Mouse (Mus musculus): Measurements from ENCODE around the gene Boll. TPM values are rescaled to one million over a fixed set of nuclear protein-coding genes. Genes with fewer than 3 reads are reported as not detected.
A peak's percentile ranks its signal among the peaks of the same experiment; 100 is the strongest.

The Boll gene
- polyA plus RNA-seq, 1 experiment from 2014 or later, result 0.42 TPM

DNA sequence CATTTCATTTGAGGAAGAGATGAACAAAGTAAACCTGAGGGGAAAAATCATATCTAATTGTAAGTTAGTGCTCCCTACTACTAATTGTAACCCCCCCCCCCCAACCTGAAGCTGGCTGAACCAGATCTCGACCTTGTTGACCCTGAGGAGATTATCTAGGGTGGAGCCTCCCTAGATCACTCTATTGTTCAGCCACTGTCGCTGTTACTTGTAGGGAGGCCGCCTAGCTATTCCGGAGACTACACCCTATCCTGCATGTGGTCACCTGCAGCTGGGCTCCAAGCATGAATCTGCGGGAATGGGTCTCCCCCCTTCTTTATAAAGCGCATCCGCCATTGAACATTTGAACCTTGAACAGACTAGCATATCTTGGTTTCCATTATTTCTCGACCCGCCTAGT, 84.2 kb downstream of the Boll start:
- ATAC-seq (ENCODE audit: low FRiP score) (no peak), DNase-seq (ENCODE audit: low spot score) (no peak)
- H3K4me3 ChIP-seq (ENCODE audit: low read depth, low read length), result no peak overlapping the region
- H3K4me2 ChIP-seq (replicated peaks; ENCODE audit: low read depth, low read length), result no peak overlapping the region
- H3K27ac ChIP-seq (ENCODE audit: low read depth, low read length), result no peak overlapping the region
- H3K27me3 ChIP-seq (ENCODE audit: control insufficient read depth, insufficient read depth, low read length), result no peaks in the 10 kb centered on the region
- no peak overlapping the region for H3K9ac ChIP-seq (ENCODE audit: low read depth, low read length)
- no peaks in the 10 kb centered on the region for H3K9me3 ChIP-seq (ENCODE audit: control insufficient read depth, low read length)
- H3K4me1 ChIP-seq (replicated peaks; ENCODE audit: control insufficient read depth, insufficient read depth, low read length), result no peaks in the 10 kb centered on the region
- 78% methylated on average over 9 of the region's 9 CpGs for WGBS
- no peaks in the 10 kb centered on the region for H3K36me3 ChIP-seq (ENCODE audit: control insufficient read depth, insufficient read depth, low read length)

DNA sequence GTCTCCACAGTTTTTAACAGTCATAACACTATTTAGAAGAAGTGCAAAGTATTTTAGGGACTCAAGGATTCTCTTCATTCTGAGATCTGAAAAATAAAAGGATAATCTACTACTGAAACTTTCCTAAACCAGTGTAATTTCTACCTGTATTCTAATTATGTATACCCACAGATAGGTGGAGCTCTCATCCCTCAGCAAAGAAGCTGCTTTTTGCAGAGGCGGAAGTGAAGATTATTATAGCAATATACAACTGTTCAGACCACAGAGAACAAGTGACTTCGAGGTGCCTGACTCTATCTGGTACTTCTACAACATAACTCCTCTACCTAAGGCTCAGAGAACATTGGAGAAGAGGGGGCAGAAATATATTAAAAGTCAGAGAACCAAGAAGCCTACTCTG, 97.8 kb downstream of the Boll start:
- Histone ChIP-seq H3K9ac (ENCODE audit: low read depth, low read length) (no peak overlapping the region), H3K9me3 (ENCODE audit: control insufficient read depth, low read length) (no peaks in the 10 kb centered on the region), H3K36me3 (ENCODE audit: control insufficient read depth, insufficient read depth, low read length) (no peaks in the 10 kb centered on the region), H3K27ac (ENCODE audit: low read depth, low read length) (no peak overlapping the region), H3K4me2 (replicated peaks; ENCODE audit: low read depth, low read length) (no peak overlapping the region), H3K4me3 (ENCODE audit: low read depth, low read length) (no peak overlapping the region), H3K4me1 (replicated peaks; ENCODE audit: control insufficient read depth, insufficient read depth, low read length) (no peaks in the 10 kb centered on the region), H3K27me3 (ENCODE audit: control insufficient read depth, insufficient read depth, low read length) (no peaks in the 10 kb centered on the region)
- ATAC-seq (ENCODE audit: low FRiP score) (no peak), DNase-seq (ENCODE audit: low spot score) (no peak)
- WGBS, result 82% methylated on average over 2 of the region's 2 CpGs

DNA sequence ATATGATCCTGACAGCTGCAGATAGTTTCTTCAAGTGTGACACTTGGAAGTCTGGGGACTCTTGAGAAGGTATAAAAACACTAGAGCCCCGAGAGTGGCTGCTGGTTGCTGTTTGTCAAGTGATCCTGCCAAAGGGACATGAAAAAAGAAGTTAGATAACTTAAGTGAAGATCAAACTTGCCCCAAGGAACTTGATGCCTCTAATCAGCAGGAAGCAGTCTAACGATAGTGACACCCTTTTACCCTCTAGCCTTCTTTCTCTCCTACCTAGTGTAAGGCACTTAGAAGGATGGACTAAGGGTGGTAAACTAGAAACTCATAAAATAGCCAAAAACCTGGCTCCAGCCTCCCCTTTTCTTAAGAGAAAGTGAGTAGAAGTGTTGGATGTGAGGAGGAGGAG, 98.9 kb downstream of the Boll start:
- DNase-seq (ENCODE audit: low spot score), result no peak
- no peaks in the 10 kb centered on the region for H3K9me3 ChIP-seq (ENCODE audit: control insufficient read depth, low read length)
- H3K27ac ChIP-seq (ENCODE audit: low read depth, low read length), result no peak overlapping the region
- H3K9ac ChIP-seq (ENCODE audit: low read depth, low read length), result no peak overlapping the region
- no peaks in the 10 kb centered on the region for H3K4me1 ChIP-seq (replicated peaks; ENCODE audit: control insufficient read depth, insufficient read depth, low read length)
- no peak for ATAC-seq (ENCODE audit: low FRiP score)
- H3K36me3 ChIP-seq (ENCODE audit: control insufficient read depth, insufficient read depth, low read length), result no peaks in the 10 kb centered on the region
- H3K4me2 ChIP-seq (replicated peaks; ENCODE audit: low read depth, low read length), result no peak overlapping the region
- no peaks in the 10 kb centered on the region for H3K27me3 ChIP-seq (ENCODE audit: control insufficient read depth, insufficient read depth, low read length)
- WGBS, result 61% methylated on average over 2 of the region's 2 CpGs
- no peak overlapping the region for H3K4me3 ChIP-seq (ENCODE audit: low read depth, low read length)

DNA sequence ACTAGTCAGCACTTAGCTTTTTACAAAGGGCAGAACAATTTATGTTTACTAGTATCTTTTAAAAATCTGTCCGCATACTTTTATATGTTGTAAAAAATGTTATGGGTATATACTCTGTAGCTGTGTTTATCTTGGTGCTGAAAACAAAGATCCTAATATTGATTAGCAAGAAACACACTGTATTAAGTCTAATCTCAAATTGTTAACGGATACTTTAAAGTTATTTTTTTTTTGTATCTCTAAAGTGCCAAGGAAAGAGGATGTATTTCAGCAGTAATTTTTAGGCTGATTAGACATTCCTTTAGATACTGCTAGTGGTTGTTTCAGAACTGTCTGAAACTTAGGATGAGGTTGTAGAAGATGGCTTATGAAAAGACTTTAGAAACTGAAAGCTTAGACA, 116.9 kb downstream of the Boll start:
- DNase-seq (ENCODE audit: low spot score) (no peak), ATAC-seq (ENCODE audit: low FRiP score) (no peak)
- 84% methylated on average over 2 of the region's 2 CpGs for WGBS
- Histone ChIP-seq H3K36me3 (ENCODE audit: control insufficient read depth, insufficient read depth, low read length) (no peaks in the 10 kb centered on the region), H3K27me3 (ENCODE audit: control insufficient read depth, insufficient read depth, low read length) (no peaks in the 10 kb centered on the region), H3K4me1 (replicated peaks; ENCODE audit: control insufficient read depth, insufficient read depth, low read length) (no peaks in the 10 kb centered on the region), H3K9ac (ENCODE audit: low read depth, low read length) (no peak overlapping the region), H3K4me2 (replicated peaks; ENCODE audit: low read depth, low read length) (no peak overlapping the region), H3K9me3 (ENCODE audit: control insufficient read depth, low read length) (no peaks in the 10 kb centered on the region), H3K4me3 (ENCODE audit: low read depth, low read length) (no peak overlapping the region), H3K27ac (ENCODE audit: low read depth, low read length) (no peak overlapping the region)

DNA sequence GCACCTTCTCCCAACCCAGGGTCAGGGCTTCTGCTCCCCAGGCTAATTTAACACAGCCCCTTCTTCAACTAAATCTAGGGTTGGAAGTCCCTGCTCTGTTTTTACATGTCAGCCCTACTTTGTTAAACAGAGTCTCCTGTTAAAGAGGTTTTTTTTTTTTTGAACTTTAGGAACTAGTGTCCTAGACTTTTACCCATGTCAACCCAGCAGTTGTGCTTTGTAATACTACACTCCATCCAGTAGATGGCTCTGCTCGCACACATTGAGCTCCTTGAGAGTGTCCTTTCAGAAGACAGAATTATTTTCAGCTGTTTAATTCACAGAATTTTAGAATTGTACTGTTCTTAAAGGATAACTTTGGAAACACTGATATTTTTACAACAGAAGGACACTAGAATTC, 124.0 kb downstream of the Boll start:
- Histone ChIP-seq H3K27ac (ENCODE audit: low read depth, low read length) (no peak overlapping the region), H3K9ac (ENCODE audit: low read depth, low read length) (no peak overlapping the region), H3K27me3 (ENCODE audit: control insufficient read depth, insufficient read depth, low read length) (no peaks in the 10 kb centered on the region), H3K36me3 (ENCODE audit: control insufficient read depth, insufficient read depth, low read length) (no peaks in the 10 kb centered on the region), H3K4me2 (replicated peaks; ENCODE audit: low read depth, low read length) (peak overlapping the region; percentile 86), H3K9me3 (ENCODE audit: control insufficient read depth, low read length) (no peaks in the 10 kb centered on the region), H3K4me1 (replicated peaks; ENCODE audit: control insufficient read depth, insufficient read depth, low read length) (peaks cover 5% of the 10 kb centered on the region), H3K4me3 (ENCODE audit: low read depth, low read length) (peak overlapping the region; percentile 85; the same call in 1 of the 2 replicates)
- 4% methylated on average over 1 of the region's 1 CpGs for WGBS
- peak; percentile 76 for DNase-seq (ENCODE audit: low spot score)
- no peak for ATAC-seq (ENCODE audit: low FRiP score)

DNA sequence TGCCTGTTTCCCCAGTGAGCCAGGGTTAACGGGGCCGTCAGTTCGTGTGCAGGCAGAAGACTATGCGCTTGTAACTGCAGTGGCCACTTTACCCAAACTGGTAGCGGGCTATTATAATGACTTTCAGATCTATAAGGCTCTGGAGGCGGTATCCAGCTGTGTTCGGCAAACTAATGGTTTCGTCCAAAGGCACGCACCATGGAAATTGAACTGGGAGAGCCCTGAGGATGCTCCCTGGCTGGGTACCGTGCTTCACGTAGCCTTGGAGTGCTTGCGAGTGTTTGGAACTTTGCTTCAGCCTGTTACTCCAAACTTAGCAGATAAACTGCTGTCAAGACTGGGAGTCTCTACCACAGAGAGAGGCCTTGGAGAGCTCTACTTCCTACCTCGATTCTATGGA, 124.8 kb downstream of the Boll start:
- Histone ChIP-seq H3K4me3 (ENCODE audit: low read depth, low read length) (peak overlapping the region; percentile 85), H3K27ac (ENCODE audit: low read depth, low read length) (no peak overlapping the region), H3K36me3 (ENCODE audit: control insufficient read depth, insufficient read depth, low read length) (no peaks in the 10 kb centered on the region), H3K27me3 (ENCODE audit: control insufficient read depth, insufficient read depth, low read length) (no peaks in the 10 kb centered on the region), H3K9ac (ENCODE audit: low read depth, low read length) (peak overlapping the region; percentile 73), H3K4me1 (replicated peaks; ENCODE audit: control insufficient read depth, insufficient read depth, low read length) (peaks cover 5% of the 10 kb centered on the region), H3K9me3 (ENCODE audit: control insufficient read depth, low read length) (no peaks in the 10 kb centered on the region), H3K4me2 (replicated peaks; ENCODE audit: low read depth, low read length) (peak overlapping the region; percentile 86)
- ATAC-seq (ENCODE audit: low FRiP score) (no peak), DNase-seq (ENCODE audit: low spot score) (peak; percentile 18)
- WGBS, result 27% methylated on average over 13 of the region's 13 CpGs

DNA sequence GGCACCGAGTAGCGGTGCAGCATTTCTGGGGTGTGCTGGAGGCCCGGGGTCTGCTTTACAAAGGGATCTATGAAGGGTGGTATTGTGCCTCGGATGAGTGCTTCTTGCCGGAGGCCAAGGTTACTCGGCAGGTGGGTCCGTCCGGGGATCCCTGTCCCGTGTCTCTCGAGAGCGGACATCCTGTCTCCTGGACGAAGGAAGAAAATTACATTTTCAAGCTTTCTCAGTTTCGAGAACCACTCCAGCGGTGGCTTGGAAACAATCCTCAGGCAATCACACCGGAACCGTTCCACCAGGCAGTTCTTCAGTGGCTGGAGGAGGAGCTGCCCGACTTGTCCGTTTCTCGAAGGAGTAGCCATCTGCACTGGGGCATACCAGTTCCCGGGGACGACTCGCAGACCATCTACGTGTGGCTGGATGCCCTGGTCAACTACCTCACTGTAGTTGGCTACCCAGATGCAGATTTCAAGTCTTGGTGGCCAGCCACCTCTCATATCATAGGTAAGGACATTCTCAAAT, 125.6 kb downstream of the Boll start:
- peak; percentile 67 for ATAC-seq (ENCODE audit: low FRiP score)
- Histone ChIP-seq H3K27ac (ENCODE audit: low read depth, low read length) (peak overlapping the region; percentile 47; the same call in 1 of the 2 replicates), H3K9me3 (ENCODE audit: control insufficient read depth, low read length) (no peaks in the 10 kb centered on the region), H3K36me3 (ENCODE audit: control insufficient read depth, insufficient read depth, low read length) (no peaks in the 10 kb centered on the region), H3K27me3 (ENCODE audit: control insufficient read depth, insufficient read depth, low read length) (no peaks in the 10 kb centered on the region), H3K4me2 (replicated peaks; ENCODE audit: low read depth, low read length) (peak overlapping the region; percentile 86), H3K4me3 (ENCODE audit: low read depth, low read length) (peak overlapping the region; percentile 85), H3K9ac (ENCODE audit: low read depth, low read length) (peak overlapping the region; percentile 73), H3K4me1 (replicated peaks; ENCODE audit: control insufficient read depth, insufficient read depth, low read length) (peaks cover 5% of the 10 kb centered on the region)
- 2% methylated on average over 23 of the region's 23 CpGs for WGBS
- peak; percentile 43 for DNase-seq (ENCODE audit: low spot score)

DNA sequence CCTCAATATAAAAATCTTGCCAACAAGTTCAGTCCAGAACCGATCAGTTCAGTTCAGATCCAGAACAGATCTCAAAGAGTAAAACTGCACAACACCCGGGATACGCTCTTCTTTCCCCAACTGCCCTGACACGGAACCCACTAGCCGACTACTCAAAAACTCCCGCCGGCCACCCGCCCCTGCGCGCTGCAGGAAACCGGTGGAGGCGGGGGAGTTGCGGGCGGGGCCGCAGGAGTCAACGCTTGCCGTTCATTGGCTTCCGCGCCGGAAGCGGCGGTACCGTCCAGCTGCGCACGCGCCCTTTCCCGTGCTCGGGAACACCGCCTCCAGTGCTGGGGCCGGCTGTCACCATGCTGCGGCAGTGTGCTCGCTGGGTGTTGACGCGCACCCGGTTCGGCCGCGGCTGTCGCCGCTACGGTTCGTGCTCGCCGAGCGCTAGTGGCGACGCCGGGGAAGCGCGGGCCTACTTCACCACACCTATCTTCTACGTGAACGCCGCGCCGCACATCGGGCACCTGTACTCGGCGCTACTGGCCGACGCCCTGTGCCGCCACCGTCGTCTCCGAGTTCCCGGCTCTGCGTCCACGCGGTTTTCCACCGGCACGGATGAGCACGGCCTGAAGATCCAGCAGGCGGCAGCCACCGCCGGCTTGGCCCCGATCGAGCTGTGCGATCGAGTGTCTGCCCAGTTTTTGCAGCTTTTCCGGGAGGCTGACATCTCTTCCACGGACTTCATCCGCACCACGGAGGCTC, 126.2 kb downstream of the Boll start, which contains the start of gene Mars2:
Gene Mars2 (plus strand): TSS at position 288 of the 753 bp plus-strand sequence.
- H3K4me3 ChIP-seq (ENCODE audit: low read depth, low read length), result peak within 1 kb of the TSS; percentile 85
- WGBS, result 0% methylated on average over 82 of the region's 82 CpGs
- H3K9me3 ChIP-seq (ENCODE audit: control insufficient read depth, low read length), result no peaks in the 10 kb centered on the region
- H3K4me2 ChIP-seq (replicated peaks; ENCODE audit: low read depth, low read length), result peak within 1 kb of the TSS; percentile 86
- ATAC-seq (ENCODE audit: low FRiP score), result peak; percentile 97
- H3K9ac ChIP-seq (ENCODE audit: low read depth, low read length), result peak within 1 kb of the TSS; percentile 73
- H3K36me3 ChIP-seq (ENCODE audit: control insufficient read depth, insufficient read depth, low read length), result no peaks in the 10 kb centered on the region
- H3K4me1 ChIP-seq (replicated peaks; ENCODE audit: control insufficient read depth, insufficient read depth, low read length), result peaks cover 5% of the 10 kb centered on the region
- H3K27me3 ChIP-seq (ENCODE audit: control insufficient read depth, insufficient read depth, low read length), result no peaks in the 10 kb centered on the region
- H3K27ac ChIP-seq (ENCODE audit: low read depth, low read length), result peak within 1 kb of the TSS; percentile 47
- DNase-seq (ENCODE audit: low spot score), result peak; percentile 97

DNA sequence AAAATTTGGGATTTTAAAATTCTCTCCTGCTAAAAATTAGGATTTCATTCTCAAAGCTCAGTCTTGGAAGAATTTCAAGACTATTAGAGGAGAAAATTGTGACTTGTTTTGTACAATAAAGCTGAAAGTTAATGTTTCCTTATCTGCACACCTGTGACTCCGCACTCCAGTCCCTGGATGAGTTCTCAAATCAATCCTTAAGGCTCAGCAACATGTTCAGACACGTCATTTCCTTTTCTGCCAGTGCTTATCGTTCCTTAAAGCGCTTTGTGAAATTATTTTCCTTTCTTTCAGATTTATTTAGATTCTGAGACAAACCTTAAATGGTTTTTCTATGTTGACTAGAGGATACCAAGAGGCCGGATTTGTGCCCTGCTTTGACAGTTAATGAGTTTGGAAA, 126.8 kb downstream of the Boll start:
- H3K4me2 ChIP-seq (replicated peaks; ENCODE audit: low read depth, low read length), result peak overlapping the region; percentile 86
- DNase-seq (ENCODE audit: low spot score), result no peak
- H3K9ac ChIP-seq (ENCODE audit: low read depth, low read length), result peak overlapping the region; percentile 0; the same call in 1 of the 2 replicates
- H3K27ac ChIP-seq (ENCODE audit: low read depth, low read length), result no peak overlapping the region
- H3K36me3 ChIP-seq (ENCODE audit: control insufficient read depth, insufficient read depth, low read length), result no peaks in the 10 kb centered on the region
- no peak for ATAC-seq (ENCODE audit: low FRiP score)
- no peaks in the 10 kb centered on the region for H3K27me3 ChIP-seq (ENCODE audit: control insufficient read depth, insufficient read depth, low read length)
- WGBS, result 46% methylated on average over 5 of the region's 5 CpGs
- H3K4me3 ChIP-seq (ENCODE audit: low read depth, low read length), result peak overlapping the region; percentile 85
- peaks cover 5% of the 10 kb centered on the region for H3K4me1 ChIP-seq (replicated peaks; ENCODE audit: control insufficient read depth, insufficient read depth, low read length)
- H3K9me3 ChIP-seq (ENCODE audit: control insufficient read depth, low read length), result no peaks in the 10 kb centered on the region
